Mouse (Mus musculus): ENCODE data around the gene Mfap3. TPM values are rescaled to one million over a fixed set of nuclear protein-coding genes. Genes with fewer than 3 reads are reported as not detected.

Mfap3 gene
- polyA plus RNA-seq, 1 experiment from 2014 or later: 32.7 TPM

GRCm38 (mm10) chr11:57527506-57527905 lies 9.0 kb downstream of the Mfap3 start:
- Histone ChIP-seq H3K9me3 (ENCODE audit: control insufficient read depth, low read length) (no peaks in the 10 kb centered on the region), H3K36me3 (ENCODE audit: control insufficient read depth, insufficient read depth, low read length) (peaks cover 51% of the 10 kb centered on the region), H3K4me1 (ENCODE audit: control insufficient read depth in 2 of 2, insufficient read depth in 2 of 2, low read length in 2 of 2) (peaks cover 2 to 6% of the 10 kb centered on the region in 2 experiments; a peak in 3 of 4 replicates), H3K27me3 (ENCODE audit: control insufficient read depth, insufficient read depth, low read length) (no peaks in the 10 kb centered on the region), H3K4me2 (ENCODE audit: low read length) (no peak overlapping the region), H3K4me3 (ENCODE audit: control insufficient read depth in 1 of 2, insufficient read depth in 1 of 2, low read depth in 1 of 2, low read length in 2 of 2) (no peak overlapping the region), H3K9ac (ENCODE audit: low read length) (no peak overlapping the region), H3K27ac (replicated peaks in 1 of 2; ENCODE audit: control insufficient read depth in 1 of 2, insufficient read depth in 1 of 2, low read depth in 2 of 2, low read length in 2 of 2) (no peak overlapping the region)
- 77% methylated on average over 4 of the region's 4 CpGs for WGBS
- ATAC-seq (ENCODE audit: insufficient number of reproducible peaks, insufficient read depth, low FRiP score, low read depth): no peak

- Histone ChIP-seq H3K4me3 (ENCODE audit: control insufficient read depth in 1 of 2, insufficient read depth in 1 of 2, low read depth in 1 of 2, low read length in 2 of 2) (no peak overlapping the region), H3K27me3 (ENCODE audit: control insufficient read depth, insufficient read depth, low read length) (no peaks in the 10 kb centered on the region), H3K4me2 (ENCODE audit: low read length) (no peak overlapping the region), H3K9me3 (ENCODE audit: control insufficient read depth, low read length) (no peaks in the 10 kb centered on the region), H3K36me3 (ENCODE audit: control insufficient read depth, insufficient read depth, low read length) (peaks cover 61% of the 10 kb centered on the region), H3K9ac (ENCODE audit: low read length) (no peak overlapping the region), H3K27ac (replicated peaks in 1 of 2; ENCODE audit: control insufficient read depth in 1 of 2, insufficient read depth in 1 of 2, low read depth in 2 of 2, low read length in 2 of 2) (no peak overlapping the region), H3K4me1 (ENCODE audit: control insufficient read depth in 2 of 2, insufficient read depth in 2 of 2, low read length in 2 of 2) (peaks cover 2 to 6% of the 10 kb centered on the region in 2 experiments)
- no peak for ATAC-seq (ENCODE audit: insufficient number of reproducible peaks, insufficient read depth, low FRiP score, low read depth)
- WGBS: 86% methylated on average over 3 of the region's 3 CpGs
Observed at GRCm38 (mm10) chr11:57529111-57529510, 10.6 kb downstream of the Mfap3 start.

GRCm38 (mm10) chr11:57531300-57531950 lies 13.0 kb downstream of the Mfap3 start:
- no peaks in the 10 kb centered on the region for H3K27me3 ChIP-seq (ENCODE audit: control insufficient read depth, insufficient read depth, low read length)
- no peak overlapping the region for H3K4me2 ChIP-seq (ENCODE audit: low read length)
- 59% methylated on average over 11 of the region's 11 CpGs for WGBS
- no peak overlapping the region for H3K9ac ChIP-seq (ENCODE audit: low read length)
- no peaks in the 10 kb centered on the region for H3K9me3 ChIP-seq (ENCODE audit: control insufficient read depth, low read length)
- peak; percentile 62; the same call in 1 of the 2 replicates for ATAC-seq (ENCODE audit: insufficient number of reproducible peaks, insufficient read depth, low FRiP score, low read depth)
- H3K4me1 ChIP-seq (ENCODE audit: control insufficient read depth in 2 of 2, insufficient read depth in 2 of 2, low read length in 2 of 2): peaks cover 3 to 7% of the 10 kb centered on the region in 2 experiments; a peak in 2 of 4 replicates
- H3K27ac ChIP-seq (replicated peaks in 1 of 2; ENCODE audit: control insufficient read depth in 1 of 2, insufficient read depth in 1 of 2, low read depth in 2 of 2, low read length in 2 of 2): peak overlapping the region; percentile 49 to 54
- H3K4me3 ChIP-seq (ENCODE audit: control insufficient read depth in 1 of 2, insufficient read depth in 1 of 2, low read depth in 1 of 2, low read length in 2 of 2): no peak overlapping the region
- peaks cover 63% of the 10 kb centered on the region for H3K36me3 ChIP-seq (ENCODE audit: control insufficient read depth, insufficient read depth, low read length)

GRCm38 (mm10) chr11:57532306-57532705 lies 13.8 kb downstream of the Mfap3 start:
- Histone ChIP-seq H3K9me3 (ENCODE audit: control insufficient read depth, low read length) (no peaks in the 10 kb centered on the region), H3K9ac (ENCODE audit: low read length) (no peak overlapping the region), H3K27me3 (ENCODE audit: control insufficient read depth, insufficient read depth, low read length) (no peaks in the 10 kb centered on the region), H3K36me3 (ENCODE audit: control insufficient read depth, insufficient read depth, low read length) (peaks cover 63% of the 10 kb centered on the region), H3K4me2 (ENCODE audit: low read length) (no peak overlapping the region), H3K4me3 (ENCODE audit: control insufficient read depth in 1 of 2, insufficient read depth in 1 of 2, low read depth in 1 of 2, low read length in 2 of 2) (no peak overlapping the region), H3K27ac (replicated peaks in 1 of 2; ENCODE audit: control insufficient read depth in 1 of 2, insufficient read depth in 1 of 2, low read depth in 2 of 2, low read length in 2 of 2) (peak overlapping the region in 1 of 2 experiments; percentile 49; a peak in 2 of 4 replicates), H3K4me1 (ENCODE audit: control insufficient read depth in 2 of 2, insufficient read depth in 2 of 2, low read length in 2 of 2) (peaks cover 3 to 7% of the 10 kb centered on the region in 2 experiments; a peak in 2 of 4 replicates)
- WGBS: 88% methylated on average over 4 of the region's 4 CpGs
- ATAC-seq (ENCODE audit: insufficient number of reproducible peaks, insufficient read depth, low FRiP score, low read depth): no peak

- Histone ChIP-seq H3K36me3 (ENCODE audit: control insufficient read depth, insufficient read depth, low read length) (peaks cover 30% of the 10 kb centered on the region), H3K27ac (replicated peaks in 1 of 2; ENCODE audit: control insufficient read depth in 1 of 2, insufficient read depth in 1 of 2, low read depth in 2 of 2, low read length in 2 of 2) (no peak overlapping the region), H3K9me3 (ENCODE audit: control insufficient read depth, low read length) (no peaks in the 10 kb centered on the region), H3K9ac (ENCODE audit: low read length) (no peak overlapping the region), H3K4me3 (ENCODE audit: control insufficient read depth in 1 of 2, insufficient read depth in 1 of 2, low read depth in 1 of 2, low read length in 2 of 2) (no peak overlapping the region), H3K4me2 (ENCODE audit: low read length) (no peak overlapping the region), H3K27me3 (ENCODE audit: control insufficient read depth, insufficient read depth, low read length) (no peaks in the 10 kb centered on the region), H3K4me1 (ENCODE audit: control insufficient read depth in 2 of 2, insufficient read depth in 2 of 2, low read length in 2 of 2) (peaks cover 3 to 7% of the 10 kb centered on the region in 2 experiments; a peak in 2 of 4 replicates)
- WGBS: 92% methylated on average over 5 of the region's 5 CpGs
- ATAC-seq (ENCODE audit: insufficient number of reproducible peaks, insufficient read depth, low FRiP score, low read depth): no peak
Observed at GRCm38 (mm10) chr11:57535912-57536311, 17.4 kb downstream of the Mfap3 start.

GRCm38 (mm10) chr11:57539841-57540418 lies 21.5 kb downstream of the Mfap3 start:
- H3K4me2 ChIP-seq (ENCODE audit: low read length): no peak overlapping the region
- H3K9me3 ChIP-seq (ENCODE audit: control insufficient read depth, low read length): no peaks in the 10 kb centered on the region
- 73% methylated on average over 5 of the region's 5 CpGs for WGBS
- H3K36me3 ChIP-seq (ENCODE audit: control insufficient read depth, insufficient read depth, low read length): no peaks in the 10 kb centered on the region
- peaks cover 3 to 7% of the 10 kb centered on the region in 2 experiments; a peak in 2 of 4 replicates for H3K4me1 ChIP-seq (ENCODE audit: control insufficient read depth in 2 of 2, insufficient read depth in 2 of 2, low read length in 2 of 2)
- no peak overlapping the region for H3K4me3 ChIP-seq (ENCODE audit: control insufficient read depth in 1 of 2, insufficient read depth in 1 of 2, low read depth in 1 of 2, low read length in 2 of 2)
- H3K27ac ChIP-seq (replicated peaks in 1 of 2; ENCODE audit: control insufficient read depth in 1 of 2, insufficient read depth in 1 of 2, low read depth in 2 of 2, low read length in 2 of 2): no peak overlapping the region
- H3K27me3 ChIP-seq (ENCODE audit: control insufficient read depth, insufficient read depth, low read length): no peaks in the 10 kb centered on the region
- no peak overlapping the region for H3K9ac ChIP-seq (ENCODE audit: low read length)
- ATAC-seq (ENCODE audit: insufficient number of reproducible peaks, insufficient read depth, low FRiP score, low read depth): no peak

GRCm38 (mm10) chr11:57540681-57541080 lies 22.2 kb downstream of the Mfap3 start:
- Histone ChIP-seq H3K27ac (replicated peaks in 1 of 2; ENCODE audit: control insufficient read depth in 1 of 2, insufficient read depth in 1 of 2, low read depth in 2 of 2, low read length in 2 of 2) (no peak overlapping the region), H3K4me2 (ENCODE audit: low read length) (no peak overlapping the region), H3K36me3 (ENCODE audit: control insufficient read depth, insufficient read depth, low read length) (no peaks in the 10 kb centered on the region), H3K9me3 (ENCODE audit: control insufficient read depth, low read length) (no peaks in the 10 kb centered on the region), H3K4me3 (ENCODE audit: control insufficient read depth in 1 of 2, insufficient read depth in 1 of 2, low read depth in 1 of 2, low read length in 2 of 2) (no peak overlapping the region), H3K9ac (ENCODE audit: low read length) (no peak overlapping the region), H3K4me1 (ENCODE audit: control insufficient read depth in 2 of 2, insufficient read depth in 2 of 2, low read length in 2 of 2) (peaks cover 0 to under 1% of the 10 kb centered on the region in 2 experiments; a peak in 1 of 4 replicates), H3K27me3 (ENCODE audit: control insufficient read depth, insufficient read depth, low read length) (no peaks in the 10 kb centered on the region)
- WGBS: 80% methylated on average over 2 of the region's 2 CpGs
- ATAC-seq (ENCODE audit: insufficient number of reproducible peaks, insufficient read depth, low FRiP score, low read depth): no peak
